Mouse (Mus musculus): ENCODE data around the gene Setd4.

GRCm38 (mm10) chr16:93605553-93605952 is 1.7 kb upstream of the Setd4 start, which contains the start of gene Cbr1:
- no peak for TF ChIP-seq EP300 (IDR thresholded peaks at IDR 0.05; ENCODE audit: insufficient read depth, low read depth, low read length)
- no peak for TF ChIP-seq POLR2A (IDR thresholded peaks at IDR 0.05; ENCODE audit: insufficient read depth, low read depth, low read length)
